Mouse (Mus musculus): ENCODE results near the gene Thsd4. TPM values are rescaled to one million over a fixed set of nuclear protein-coding genes. Genes with fewer than 3 reads are reported as not detected.
A peak's percentile ranks its signal among the peaks of the same experiment; 100 is the strongest.

Gene Thsd4
- polyA plus RNA-seq, 1 experiment from 2014 or later = 6.4 TPM

DNA sequence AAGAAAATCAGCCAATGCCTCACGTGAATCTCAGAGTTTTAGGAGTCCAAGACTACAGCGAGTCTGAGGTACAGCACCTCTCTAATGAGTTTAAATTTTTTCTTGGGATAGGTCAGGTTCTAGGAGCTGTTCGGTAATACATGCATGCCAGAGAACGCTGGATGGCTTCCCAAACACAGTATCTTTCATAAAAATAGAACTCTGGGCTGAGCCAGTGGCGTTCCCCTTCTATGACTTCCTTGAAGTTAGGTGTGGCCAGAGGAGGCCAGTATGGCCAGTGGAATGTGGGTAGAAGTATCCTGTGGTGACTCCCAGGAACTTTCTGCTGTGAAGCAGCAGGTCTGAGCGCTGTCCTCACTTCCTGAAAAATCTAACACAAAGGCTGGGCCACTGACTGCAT, 186.4 kb downstream of the Thsd4 start:
- Histone ChIP-seq H3K27me3 (ENCODE audit: control insufficient read depth, insufficient read depth, low read length) (no peaks in the 10 kb centered on the region), H3K36me3 (replicated peaks; ENCODE audit: control insufficient read depth, insufficient read depth) (no peaks in the 10 kb centered on the region), H3K9me3 (ENCODE audit: control insufficient read depth, low read length) (no peaks in the 10 kb centered on the region), H3K4me1 (replicated peaks; ENCODE audit: control insufficient read depth, insufficient read depth, low read length) (no peaks in the 10 kb centered on the region), H3K9ac (no peak overlapping the region), H3K4me2 (replicated peaks) (no peak overlapping the region), H3K27ac (no peak overlapping the region), H3K4me3 (replicated peaks; ENCODE audit: low read length) (no peak overlapping the region)
- DNase-seq (ENCODE audit: low spot score) (no peak), ATAC-seq (ENCODE audit: low FRiP score) (no peak)
- WGBS = 94% methylated on average over 6 of the region's 6 CpGs

DNA sequence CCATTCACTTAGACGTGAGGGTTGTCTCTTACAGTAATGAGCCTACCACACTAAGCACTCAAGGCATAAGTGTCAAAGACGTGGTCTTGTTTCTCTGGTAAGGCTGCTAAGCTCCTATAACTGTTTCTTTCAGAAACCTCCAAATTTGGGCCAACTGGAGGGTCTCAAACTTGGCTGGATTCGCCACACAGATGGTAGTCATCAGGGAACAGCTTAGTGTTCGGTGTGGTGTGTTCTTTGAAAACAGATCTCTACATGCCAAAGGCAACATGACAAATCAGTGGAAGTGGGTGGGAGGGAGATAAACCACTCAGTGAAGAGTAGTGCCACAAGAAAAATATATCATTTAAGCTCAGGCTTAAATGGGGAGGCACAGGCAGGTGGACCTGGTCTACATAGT, 191.9 kb downstream of the Thsd4 start:
- no peak overlapping the region for H3K27ac ChIP-seq
- no peak overlapping the region for H3K4me3 ChIP-seq (replicated peaks; ENCODE audit: low read length)
- H3K27me3 ChIP-seq (ENCODE audit: control insufficient read depth, insufficient read depth, low read length) = no peaks in the 10 kb centered on the region
- 87% methylated on average over 4 of the region's 4 CpGs for WGBS
- H3K4me2 ChIP-seq (replicated peaks) = no peak overlapping the region
- no peaks in the 10 kb centered on the region for H3K4me1 ChIP-seq (replicated peaks; ENCODE audit: control insufficient read depth, insufficient read depth, low read length)
- no peaks in the 10 kb centered on the region for H3K36me3 ChIP-seq (replicated peaks; ENCODE audit: control insufficient read depth, insufficient read depth)
- ATAC-seq (ENCODE audit: low FRiP score) (no peak), DNase-seq (ENCODE audit: low spot score) (no peak)
- no peaks in the 10 kb centered on the region for H3K9me3 ChIP-seq (ENCODE audit: control insufficient read depth, low read length)
- no peak overlapping the region for H3K9ac ChIP-seq

DNA sequence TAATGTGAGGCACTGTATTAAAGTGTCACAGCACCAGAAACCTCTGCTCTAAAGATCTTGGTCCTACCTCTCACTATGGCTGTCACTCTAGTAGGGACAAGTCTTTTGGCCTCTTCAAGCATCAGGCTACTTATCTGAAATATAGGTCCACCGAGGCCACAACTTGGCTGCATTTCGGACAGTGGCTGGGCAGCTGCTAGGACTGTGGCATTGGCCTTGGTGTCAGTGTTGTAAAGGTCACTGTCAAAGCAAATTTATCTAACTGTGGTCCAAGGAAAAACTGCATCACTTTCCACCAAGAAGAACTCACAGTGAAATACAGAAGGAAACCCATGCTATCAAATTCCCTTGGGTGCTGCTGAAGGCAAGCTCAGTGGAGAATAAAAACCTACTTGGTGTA, 197.1 kb downstream of the Thsd4 start:
- no peak for ATAC-seq (ENCODE audit: low FRiP score)
- Histone ChIP-seq H3K4me2 (replicated peaks) (no peak overlapping the region), H3K27ac (no peak overlapping the region), H3K4me3 (replicated peaks; ENCODE audit: low read length) (no peak overlapping the region), H3K9me3 (ENCODE audit: control insufficient read depth, low read length) (no peaks in the 10 kb centered on the region), H3K27me3 (ENCODE audit: control insufficient read depth, insufficient read depth, low read length) (no peaks in the 10 kb centered on the region), H3K4me1 (replicated peaks; ENCODE audit: control insufficient read depth, insufficient read depth, low read length) (no peaks in the 10 kb centered on the region), H3K9ac (no peak overlapping the region), H3K36me3 (replicated peaks; ENCODE audit: control insufficient read depth, insufficient read depth) (no peaks in the 10 kb centered on the region)
- no peak for DNase-seq (ENCODE audit: low spot score)
- WGBS = 92% methylated on average over 2 of the region's 2 CpGs

DNA sequence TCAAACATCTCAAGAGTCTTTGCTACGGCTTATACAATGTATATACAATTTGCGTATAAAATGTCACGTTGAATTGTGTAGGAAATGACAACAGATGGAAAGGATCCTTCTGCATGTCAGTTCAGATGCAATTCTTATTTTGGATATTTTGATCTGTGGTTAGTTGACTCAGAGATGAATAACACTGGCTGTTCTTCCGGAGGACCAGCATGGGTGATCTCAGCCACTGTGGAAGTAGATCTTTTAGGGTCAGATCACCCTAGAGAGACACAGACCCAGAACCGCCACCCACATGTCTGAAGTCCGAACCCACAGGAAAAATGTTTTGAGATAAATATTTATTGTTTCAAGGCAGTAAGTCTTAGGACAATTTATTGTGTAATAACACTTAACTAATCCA, 198.4 kb downstream of the Thsd4 start:
- Histone ChIP-seq H3K27ac (no peak overlapping the region), H3K4me1 (replicated peaks; ENCODE audit: control insufficient read depth, insufficient read depth, low read length) (no peaks in the 10 kb centered on the region), H3K4me3 (replicated peaks; ENCODE audit: low read length) (no peak overlapping the region), H3K36me3 (replicated peaks; ENCODE audit: control insufficient read depth, insufficient read depth) (no peaks in the 10 kb centered on the region), H3K27me3 (ENCODE audit: control insufficient read depth, insufficient read depth, low read length) (no peaks in the 10 kb centered on the region), H3K9ac (no peak overlapping the region), H3K9me3 (ENCODE audit: control insufficient read depth, low read length) (no peaks in the 10 kb centered on the region), H3K4me2 (replicated peaks) (no peak overlapping the region)
- WGBS = 95% methylated on average over 6 of the region's 6 CpGs
- no peak for ATAC-seq (ENCODE audit: low FRiP score)
- no peak for DNase-seq (ENCODE audit: low spot score)

DNA sequence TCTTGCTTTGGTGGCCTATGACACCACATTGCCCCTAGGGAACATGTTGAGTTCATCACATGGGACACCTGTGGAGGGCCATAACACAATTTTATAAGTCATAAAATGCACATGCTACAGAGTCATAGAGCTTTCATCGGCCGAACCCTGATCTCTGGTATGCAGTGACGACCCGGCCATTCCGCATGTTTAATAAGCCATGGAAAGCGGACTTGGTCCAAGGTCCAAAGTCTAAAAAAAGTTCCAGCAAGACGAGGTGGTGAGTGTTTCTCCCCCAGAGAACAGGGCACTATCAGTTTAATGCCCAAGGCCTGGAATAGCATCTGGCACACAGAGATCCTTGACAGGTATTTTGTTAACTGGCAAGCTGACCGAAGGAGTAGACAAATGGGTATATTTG, 204.6 kb downstream of the Thsd4 start:
- H3K27ac ChIP-seq = no peak overlapping the region
- H3K4me2 ChIP-seq (replicated peaks) = no peak overlapping the region
- no peak overlapping the region for H3K9ac ChIP-seq
- WGBS = 94% methylated on average over 8 of the region's 8 CpGs
- DNase-seq (ENCODE audit: low spot score) (no peak), ATAC-seq (ENCODE audit: low FRiP score) (no peak)
- no peaks in the 10 kb centered on the region for H3K27me3 ChIP-seq (ENCODE audit: control insufficient read depth, insufficient read depth, low read length)
- H3K4me1 ChIP-seq (replicated peaks; ENCODE audit: control insufficient read depth, insufficient read depth, low read length) = peaks cover 4% of the 10 kb centered on the region; the same call in 1 of the 2 replicates
- H3K9me3 ChIP-seq (ENCODE audit: control insufficient read depth, low read length) = no peaks in the 10 kb centered on the region
- H3K36me3 ChIP-seq (replicated peaks; ENCODE audit: control insufficient read depth, insufficient read depth) = no peaks in the 10 kb centered on the region
- no peak overlapping the region for H3K4me3 ChIP-seq (replicated peaks; ENCODE audit: low read length)

DNA sequence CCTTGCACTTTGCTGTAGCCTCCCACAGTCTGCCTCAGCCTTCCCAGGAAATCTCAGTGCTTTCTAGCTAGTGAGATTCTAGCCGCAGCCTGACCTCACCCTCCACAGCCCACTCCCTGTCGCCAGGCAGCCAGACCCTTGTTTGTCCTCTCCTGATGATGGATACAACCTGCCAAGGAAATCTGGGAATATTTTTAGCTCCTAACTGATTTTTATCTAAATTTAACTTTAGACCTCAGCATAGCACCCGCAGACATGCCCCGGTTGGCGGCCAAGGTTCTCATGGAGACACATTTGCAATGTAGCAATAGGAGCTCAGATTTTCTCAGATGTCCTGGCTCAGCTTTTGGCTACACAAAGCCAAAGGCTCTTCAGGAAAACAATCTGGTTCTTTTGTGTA, 205.3 kb downstream of the Thsd4 start:
- no peaks in the 10 kb centered on the region for H3K36me3 ChIP-seq (replicated peaks; ENCODE audit: control insufficient read depth, insufficient read depth)
- peaks cover 10% of the 10 kb centered on the region; the same call in 1 of the 2 replicates for H3K4me1 ChIP-seq (replicated peaks; ENCODE audit: control insufficient read depth, insufficient read depth, low read length)
- DNase-seq (ENCODE audit: low spot score) (no peak), ATAC-seq (ENCODE audit: low FRiP score) (no peak)
- H3K9ac ChIP-seq = no peak overlapping the region
- no peak overlapping the region for H3K4me3 ChIP-seq (replicated peaks; ENCODE audit: low read length)
- no peaks in the 10 kb centered on the region for H3K9me3 ChIP-seq (ENCODE audit: control insufficient read depth, low read length)
- no peaks in the 10 kb centered on the region for H3K27me3 ChIP-seq (ENCODE audit: control insufficient read depth, insufficient read depth, low read length)
- no peak overlapping the region for H3K27ac ChIP-seq
- 89% methylated on average over 5 of the region's 5 CpGs for WGBS
- no peak overlapping the region for H3K4me2 ChIP-seq (replicated peaks)

DNA sequence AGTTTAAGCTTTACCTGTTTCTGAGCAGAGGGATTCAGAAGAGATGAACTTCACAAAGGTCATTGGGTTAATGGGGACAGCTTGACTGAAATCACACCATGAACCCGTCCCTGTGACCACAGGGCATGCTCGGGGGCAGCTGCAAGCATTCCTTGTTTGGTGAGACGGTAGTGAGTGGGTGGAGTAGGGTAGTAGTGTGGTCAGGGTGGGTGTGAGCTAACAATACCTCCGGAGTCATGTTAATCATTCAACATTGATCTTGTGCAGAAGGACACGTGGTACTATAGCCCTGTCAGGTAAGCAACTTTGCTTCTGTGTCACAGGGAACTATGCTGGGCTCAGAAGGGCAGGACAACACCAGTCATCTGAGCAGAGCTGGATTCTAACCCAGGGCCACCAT, 206.3 kb downstream of the Thsd4 start:
- H3K9ac ChIP-seq = no peak overlapping the region
- H3K4me3 ChIP-seq (replicated peaks; ENCODE audit: low read length) = no peak overlapping the region
- no peaks in the 10 kb centered on the region for H3K9me3 ChIP-seq (ENCODE audit: control insufficient read depth, low read length)
- H3K4me2 ChIP-seq (replicated peaks) = no peak overlapping the region
- H3K27ac ChIP-seq = no peak overlapping the region
- H3K27me3 ChIP-seq (ENCODE audit: control insufficient read depth, insufficient read depth, low read length) = no peaks in the 10 kb centered on the region
- WGBS = 86% methylated on average over 5 of the region's 5 CpGs
- ATAC-seq (ENCODE audit: low FRiP score) = no peak
- no peak for DNase-seq (ENCODE audit: low spot score)
- H3K4me1 ChIP-seq (replicated peaks; ENCODE audit: control insufficient read depth, insufficient read depth, low read length) = peaks cover 12% of the 10 kb centered on the region
- H3K36me3 ChIP-seq (replicated peaks; ENCODE audit: control insufficient read depth, insufficient read depth) = no peaks in the 10 kb centered on the region

DNA sequence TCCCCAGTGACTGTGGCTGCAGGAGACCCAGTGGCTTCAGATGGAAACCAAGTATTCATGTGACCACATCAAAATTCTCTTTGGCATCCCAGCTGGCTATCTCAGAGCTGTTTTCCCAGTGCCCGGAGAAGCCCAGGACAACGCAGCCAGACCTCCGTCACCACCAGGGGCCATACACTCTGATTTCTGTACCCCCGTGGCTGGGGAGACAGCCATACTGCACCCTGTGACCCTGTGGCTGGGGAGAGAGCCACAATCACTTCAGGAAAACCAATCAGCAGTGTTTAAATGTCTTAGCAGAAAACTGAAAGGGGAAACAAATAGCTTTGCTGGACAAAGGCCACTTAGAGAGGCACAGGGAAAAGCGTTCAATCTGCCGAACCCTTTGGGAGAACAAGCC, 208.2 kb downstream of the Thsd4 start:
- no peak for ATAC-seq (ENCODE audit: low FRiP score)
- no peak overlapping the region for H3K4me3 ChIP-seq (replicated peaks; ENCODE audit: low read length)
- no peaks in the 10 kb centered on the region for H3K36me3 ChIP-seq (replicated peaks; ENCODE audit: control insufficient read depth, insufficient read depth)
- H3K4me1 ChIP-seq (replicated peaks; ENCODE audit: control insufficient read depth, insufficient read depth, low read length) = peaks cover 23% of the 10 kb centered on the region
- H3K9ac ChIP-seq = no peak overlapping the region
- no peak overlapping the region for H3K27ac ChIP-seq
- whole genome bisulfite sequencing = 42% methylated on average over 6 of the region's 6 CpGs
- H3K27me3 ChIP-seq (ENCODE audit: control insufficient read depth, insufficient read depth, low read length) = no peaks in the 10 kb centered on the region
- H3K9me3 ChIP-seq (ENCODE audit: control insufficient read depth, low read length) = no peaks in the 10 kb centered on the region
- DNase-seq (ENCODE audit: low spot score) = no peak
- H3K4me2 ChIP-seq (replicated peaks) = no peak overlapping the region

DNA sequence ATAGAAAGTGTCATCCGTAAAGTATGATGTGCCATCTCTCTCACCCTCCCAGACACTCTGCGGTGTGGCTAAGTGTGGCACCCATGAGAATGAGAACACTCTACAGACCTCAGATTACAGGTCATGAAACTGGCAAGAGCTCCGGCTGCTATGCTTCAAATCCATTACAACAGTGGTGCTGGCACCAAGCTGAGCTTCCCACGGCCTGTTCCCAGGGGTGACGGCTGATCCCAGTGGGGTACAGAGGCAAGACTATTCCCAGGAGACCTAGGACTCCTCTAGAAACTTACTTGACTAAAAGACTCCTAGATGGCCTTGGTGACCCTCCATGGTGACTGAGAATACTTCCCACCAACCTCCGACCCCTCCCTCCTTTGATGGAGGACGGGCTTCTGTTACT, 209.2 kb downstream of the Thsd4 start:
- H3K4me3 ChIP-seq (replicated peaks; ENCODE audit: low read length) = no peak overlapping the region
- no peak for ATAC-seq (ENCODE audit: low FRiP score)
- 66% methylated on average over 7 of the region's 7 CpGs for WGBS
- no peaks in the 10 kb centered on the region for H3K9me3 ChIP-seq (ENCODE audit: control insufficient read depth, low read length)
- DNase-seq (ENCODE audit: low spot score) = no peak
- no peaks in the 10 kb centered on the region for H3K36me3 ChIP-seq (replicated peaks; ENCODE audit: control insufficient read depth, insufficient read depth)
- H3K27ac ChIP-seq = no peak overlapping the region
- peaks cover 23% of the 10 kb centered on the region for H3K4me1 ChIP-seq (replicated peaks; ENCODE audit: control insufficient read depth, insufficient read depth, low read length)
- H3K9ac ChIP-seq = no peak overlapping the region
- no peak overlapping the region for H3K4me2 ChIP-seq (replicated peaks)
- no peaks in the 10 kb centered on the region for H3K27me3 ChIP-seq (ENCODE audit: control insufficient read depth, insufficient read depth, low read length)

DNA sequence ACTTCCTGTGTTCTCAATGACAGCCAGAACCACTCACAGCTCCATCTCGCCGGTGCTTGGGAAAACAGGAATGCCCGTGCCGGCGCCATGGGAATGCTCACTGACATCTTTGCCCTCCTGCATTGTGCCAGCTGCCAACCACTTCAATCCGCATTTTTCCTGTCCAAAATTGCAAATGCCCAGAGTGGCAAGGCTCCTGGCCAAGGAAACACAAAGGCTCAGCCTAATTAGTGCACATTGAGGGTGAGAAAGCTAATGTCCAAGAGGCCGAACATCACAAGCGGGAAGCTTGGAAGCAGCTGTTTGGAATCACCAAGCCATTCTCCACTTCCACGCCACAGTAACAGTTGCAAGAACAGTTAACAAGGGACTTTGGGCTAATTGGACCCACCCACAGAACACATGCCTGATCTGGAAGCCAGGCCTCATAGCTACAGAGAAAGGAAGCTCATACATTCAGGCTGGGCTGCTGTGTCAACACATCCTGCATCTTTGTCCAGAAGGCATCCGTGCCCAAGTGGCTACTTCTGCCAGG, 210.2 kb downstream of the Thsd4 start:
- no peaks in the 10 kb centered on the region for H3K9me3 ChIP-seq (ENCODE audit: control insufficient read depth, low read length)
- H3K27ac ChIP-seq = peak overlapping the region; percentile 41
- H3K27me3 ChIP-seq (ENCODE audit: control insufficient read depth, insufficient read depth, low read length) = no peaks in the 10 kb centered on the region
- H3K4me2 ChIP-seq (replicated peaks) = no peak overlapping the region
- H3K4me3 ChIP-seq (replicated peaks; ENCODE audit: low read length) = no peak overlapping the region
- WGBS = 49% methylated on average over 10 of the region's 10 CpGs
- DNase-seq (ENCODE audit: low spot score) (peak; percentile 70), ATAC-seq (ENCODE audit: low FRiP score) (peak; percentile 89)
- peaks cover 23% of the 10 kb centered on the region for H3K4me1 ChIP-seq (replicated peaks; ENCODE audit: control insufficient read depth, insufficient read depth, low read length)
- H3K9ac ChIP-seq = no peak overlapping the region
- H3K36me3 ChIP-seq (replicated peaks; ENCODE audit: control insufficient read depth, insufficient read depth) = no peaks in the 10 kb centered on the region

All from hindbrain, embryonic 14.5 days (tissue).